Mouse (Mus musculus) spleen, adult 2 months (tissue): Measurements from ENCODE around the gene Scgb2b27.
"Not testable (repeated sequence)": the region's sequence is repeated elsewhere in the genome, so short reads cannot be mapped to it uniquely, and the experiment has no call there.

Experiments
- CTCF ChIP-seq: fragments of 200-500 bp; IDR thresholded peaks from 2 replicates; pipeline ENCODE4 v1.5.1; 2011; ENCODE audit warnings: mild to moderate bottlenecking, inconsistent platforms; ENCODE audit not compliant: insufficient read depth, insufficient read length, insufficient replicate concordance; ENCODE audit errors: extremely low read depth
- POLR2A ChIP-seq: fragments of 200-500 bp; IDR thresholded peaks from 2 replicates; pipeline ENCODE4 v1.6.1; 2011; ENCODE audit warnings: low read depth, low read length, inconsistent platforms

DNA sequence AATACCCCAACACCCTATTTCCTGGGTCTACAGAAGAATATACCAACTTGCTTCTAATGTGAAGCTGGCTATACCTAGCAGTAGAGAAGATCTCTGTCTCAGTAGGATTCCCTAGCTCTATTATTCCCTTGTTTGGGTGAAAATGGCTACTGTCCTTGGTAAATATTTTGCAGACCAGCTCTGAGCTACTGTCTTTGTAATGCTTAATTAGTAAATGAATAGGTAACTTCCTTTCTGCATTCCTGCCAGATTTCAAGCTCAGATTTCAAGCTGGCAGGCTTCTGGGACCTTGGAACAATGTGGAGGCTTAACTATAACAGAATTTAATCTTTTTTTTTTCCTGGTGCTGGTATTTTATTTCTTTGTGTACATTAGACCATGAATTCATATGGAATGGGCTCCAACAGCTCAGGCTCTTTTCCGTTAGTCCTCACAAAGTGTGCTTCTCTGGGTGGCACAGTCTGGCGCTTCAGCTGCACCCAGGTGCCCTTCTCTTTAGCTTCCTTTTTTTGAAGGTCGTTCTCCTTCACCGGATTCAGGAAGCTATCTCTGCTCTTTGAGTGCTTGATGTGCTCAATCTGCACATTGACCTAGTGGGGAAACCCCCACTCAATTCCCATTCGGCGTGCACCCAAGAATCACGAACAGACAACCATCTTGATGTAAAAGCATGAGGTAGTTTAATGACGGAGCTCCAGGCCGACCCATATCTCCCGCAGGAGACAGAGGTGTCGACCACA lies 22.5 kb upstream of the Scgb2b27 start:
- not testable (repeated sequence) for TF ChIP-seq CTCF, POLR2A
